In genomic region chr9:45042056-45042720, GRCm38 (mm10) we compare ENCODE assay signal across 10 mouse cellular contexts. TPM values are rescaled to one million over a fixed set of nuclear protein-coding genes. Genes with fewer than 3 reads are reported as not detected.
DNase-seq lines count a peak whose midpoint lies in the region; ATAC-seq and TF ChIP-seq lines count a peak whose summit lies in the region.
"Had no signal": no experiment of that assay in that cellular context is flagged by ENCODE, and none has a peak within 500 bp of the region (broad histone marks: within the 10 kb centered on the region; RNA-seq: fewer than 3 reads in every experiment).

No protein-coding gene starts in this region.

- no peak for ATAC-seq in hindbrain, embryonic 14.5 days (ENCODE audit: low FRiP score)

- 2% methylated on average over 20 of the region's 20 CpGs for WGBS in hindbrain, embryonic 14.5 days
- under 1% methylated on average over 20 of the region's 20 CpGs for WGBS in liver, adult 2 months
- WGBS in small intestine, adult 2 months, result 2% methylated on average over 20 of the region's 20 CpGs

- TF ChIP-seq POLR2A in liver, adult 2 months (IDR thresholded peaks at IDR 0.05; ENCODE audit: extremely low read depth, insufficient read depth, low read length), result peak; percentile 73
- TF ChIP-seq POLR2A in small intestine, adult 2 months (IDR thresholded peaks at IDR 0.05; ENCODE audit: low read depth, low read length), result peak; percentile 54; the same call in 1 of the 2 replicates

- no peak for TF ChIP-seq CTCF in liver, adult 2 months (IDR thresholded peaks at IDR 0.05; ENCODE audit: low read depth, low read length)
- no peak for TF ChIP-seq CTCF in small intestine, adult 2 months (IDR thresholded peaks at IDR 0.05; ENCODE audit: extremely low read depth, insufficient read length, insufficient replicate concordance, low read depth, low read length)

- peaks cover 72% of the 10 kb centered on the region for H3K27me3 ChIP-seq in hindbrain, embryonic 14.5 days (ENCODE audit: control insufficient read depth, insufficient read depth, low read length)
- H3K27me3 ChIP-seq in liver, adult 2 months (ENCODE audit: control insufficient read depth, insufficient read depth, low read length), result no peaks in the 10 kb centered on the region
- peaks cover 3% of the 10 kb centered on the region; the same call in 1 of the 2 replicates for H3K27me3 ChIP-seq in small intestine, adult 2 months (ENCODE audit: control insufficient read depth, insufficient read depth, low read length)

- no peak overlapping the region for H3K9ac ChIP-seq in hindbrain, embryonic 14.5 days
- peak overlapping the region; percentile 88 for H3K9ac ChIP-seq in liver, adult 2 months (ENCODE audit: low read depth, low read length)

- no peaks in the 10 kb centered on the region; the same call in 1 of the 2 replicates for H3K79me2 ChIP-seq in liver, adult 2 months (ENCODE audit: control insufficient read depth, insufficient read depth, low read length)

- intact Hi-C loops in gastrocnemius, postnatal 36 days (cut with DNase I), result no loop called here

- H3K36me3 ChIP-seq in hindbrain, embryonic 14.5 days (replicated peaks; ENCODE audit: control insufficient read depth, insufficient read depth), result no peaks in the 10 kb centered on the region
- peaks cover 13% of the 10 kb centered on the region; the same call in 1 of the 2 replicates for H3K36me3 ChIP-seq in liver, adult 2 months (ENCODE audit: control insufficient read depth, insufficient read depth, low read length)
- H3K36me3 ChIP-seq in small intestine, adult 2 months (ENCODE audit: control insufficient read depth, insufficient read depth, low read length), result peaks cover 9% of the 10 kb centered on the region
- H3K36me3 ChIP-seq: G1E had no signal

- H3K4me2 ChIP-seq in hindbrain, embryonic 14.5 days (replicated peaks), result peak overlapping the region; percentile 2; the same call in 1 of the 2 replicates

- H3K4me3 ChIP-seq in hindbrain, embryonic 14.5 days (replicated peaks; ENCODE audit: low read length), result no peak overlapping the region
- peak overlapping the region; percentile 88 for H3K4me3 ChIP-seq in liver, adult 2 months (ENCODE audit: insufficient read depth, low read depth, low read length)
- peak overlapping the region; percentile 79 for H3K4me3 ChIP-seq in small intestine, adult 2 months (ENCODE audit: low read depth, low read length)

- peak; percentile 8 for DNase-seq in gastrocnemius, postnatal 10 days
- no peak for DNase-seq in gastrocnemius, postnatal 36 days
- DNase-seq in embryo, embryonic 10 days (ENCODE audit: low spot score), result peak; percentile 51
- no peak for DNase-seq in hindbrain, embryonic 14.5 days (ENCODE audit: low spot score)
- peak; percentile 98 for DNase-seq in liver, adult 2 months (ENCODE audit: extremely low read depth, low read depth, low spot score)
- DNase-seq in layer of hippocampus, adult 9-11 months, result no peak
- no peak for DNase-seq in layer of hippocampus, adult 8-10 months (ENCODE audit: low spot score in 2 of 2)

- 0 out of 2 replicates have a peak, but pooled peaks cover 6% of the 10 kb centered on the region for H3K4me1 ChIP-seq in hindbrain, embryonic 14.5 days (replicated peaks; ENCODE audit: control insufficient read depth, insufficient read depth, low read length)
- H3K4me1 ChIP-seq in liver, adult 2 months (ENCODE audit: control insufficient read depth, insufficient read depth, low read length), result peaks cover 6% of the 10 kb centered on the region; the same call in 1 of the 2 replicates
- peaks cover 2% of the 10 kb centered on the region; the same call in 1 of the 2 replicates for H3K4me1 ChIP-seq in small intestine, adult 2 months (ENCODE audit: control insufficient read depth, insufficient read depth, insufficient read length, low read length)

- H3K9me3 ChIP-seq in hindbrain, embryonic 14.5 days (ENCODE audit: control insufficient read depth, low read length), result no peaks in the 10 kb centered on the region
- H3K9me3 ChIP-seq: G1E had no signal

- H3K27ac ChIP-seq in hindbrain, embryonic 14.5 days, result no peak overlapping the region
- H3K27ac ChIP-seq in liver, adult 2 months (replicated peaks; ENCODE audit: insufficient read depth, low read depth, low read length), result peak overlapping the region; percentile 100
- peak overlapping the region; percentile 93 for H3K27ac ChIP-seq in small intestine, adult 2 months (ENCODE audit: insufficient read depth, low read depth, low read length)
- H3K27ac ChIP-seq: macrophage had no signal

RNA-seq across cellular contexts. Expression of gene Mpzl2, which starts 2.6 kb away (rescaled TPM):
- under 1 TPM; 0.23 to 0.25 TPM for total RNA-seq in gastrocnemius, postnatal 10 days (2021)
- total RNA-seq in gastrocnemius, postnatal 36 days (2021), result under 1 TPM; 0.30 to 0.33 TPM
- 0.44 and 0.90 TPM in 2 replicates for polyA plus RNA-seq in hindbrain, embryonic 14.5 days (2014; fragmentation: Nextera tagmentation; extraction: Ambion mirVana)
- total RNA-seq in liver, adult 2 months (2014; rRNA removed), result 24.2 and 29.9 TPM in 2 replicates
- 20.5 and 34.0 TPM in 2 replicates for polyA plus RNA-seq in liver, adult 2 months (2012; rRNA removed)
- polyA plus RNA-seq in small intestine, adult 2 months (2012; rRNA removed), result 5.3 and 8.2 TPM in 2 replicates
- total RNA-seq in layer of hippocampus, adult 8-10 months (2022), result 1 to 10 TPM; 1.3 TPM
- polyA plus RNA-seq: G1E, macrophage had no signal

RNA-seq across cellular contexts. Expression of gene Mpzl3, which starts 12.8 kb away (rescaled TPM):
- 1 to 10 TPM; 1.3 to 2.0 TPM for total RNA-seq in gastrocnemius, postnatal 10 days (2021)
- total RNA-seq in gastrocnemius, postnatal 36 days (2021), result 1 to 10 TPM in 1 of 2 experiments, under 1 TPM in 1; 0.97 to 1.4 TPM
- polyA plus RNA-seq in hindbrain, embryonic 14.5 days (2014; fragmentation: Nextera tagmentation; extraction: Ambion mirVana), result 1.1 and 1.7 TPM in 2 replicates
- 6.8 and 8.5 TPM in 2 replicates for total RNA-seq in liver, adult 2 months (2014; rRNA removed)
- 3.0 and 3.4 TPM in 2 replicates for polyA plus RNA-seq in liver, adult 2 months (2012; rRNA removed)
- 11.1 and 12.2 TPM in 2 replicates for polyA plus RNA-seq in small intestine, adult 2 months (2012; rRNA removed)
- total RNA-seq in layer of hippocampus, adult 8-10 months (2022), result 1 to 10 TPM; 3.4 to 5.4 (median 3.7) TPM

RNA-seq across cellular contexts. Expression of gene Cd3e, which starts 32.8 kb away (rescaled TPM):
- total RNA-seq in gastrocnemius, postnatal 10 days (2021), result not detected
- total RNA-seq in gastrocnemius, postnatal 36 days (2021), result 1 to 10 TPM in 1 of 2 experiments, not detected in 1; 2.5 TPM
- 0.20 and 0.22 TPM in 2 replicates for polyA plus RNA-seq in hindbrain, embryonic 14.5 days (2014; fragmentation: Nextera tagmentation; extraction: Ambion mirVana)
- 0.09 and 0.60 TPM in 2 replicates for total RNA-seq in liver, adult 2 months (2014; rRNA removed)
- 0.68 and 0.82 TPM in 2 replicates for polyA plus RNA-seq in liver, adult 2 months (2012; rRNA removed)
- polyA plus RNA-seq in small intestine, adult 2 months (2012; rRNA removed), result 12.9 and 13.7 TPM in 2 replicates
- total RNA-seq in layer of hippocampus, adult 8-10 months (2022), result under 1 TPM in 2 of 4 experiments, not detected in 2; 0.27 to 0.33 TPM
- polyA plus RNA-seq: G1E, macrophage had no signal

RNA-seq across cellular contexts. Expression of gene Jaml, which starts 36.8 kb away (rescaled TPM):
- total RNA-seq in gastrocnemius, postnatal 10 days (2021), result under 1 TPM; 0.27 to 0.42 TPM
- total RNA-seq in gastrocnemius, postnatal 36 days (2021), result under 1 TPM; 0.13 to 0.44 TPM
- polyA plus RNA-seq in hindbrain, embryonic 14.5 days (2014; fragmentation: Nextera tagmentation; extraction: Ambion mirVana), result 0.25 TPM in 1 of 2 replicates, not detected in the other
- total RNA-seq in liver, adult 2 months (2014; rRNA removed), result 1.3 and 1.8 TPM in 2 replicates
- 0.05 and 0.11 TPM in 2 replicates for polyA plus RNA-seq in liver, adult 2 months (2012; rRNA removed)
- 2.5 and 3.9 TPM in 2 replicates for polyA plus RNA-seq in small intestine, adult 2 months (2012; rRNA removed)
- 1 to 10 TPM in 1 of 4 experiments, under 1 TPM in 3; 0.55 to 1.3 (median 0.72) TPM for total RNA-seq in layer of hippocampus, adult 8-10 months (2022)
- total RNA-seq: G1E had no signal
- polyA plus RNA-seq: G1E had no signal

Comparison
In these comparisons a context has a peak if more than half of its experiments do, and no peak if none do; other contexts are left out.
1. DNase-seq: peak in gastrocnemius, postnatal 10 days (single experiment), embryo, embryonic 10 days (single experiment) and liver, adult 2 months (single experiment); none in gastrocnemius, postnatal 36 days (0 of 2), hindbrain, embryonic 14.5 days (single experiment), layer of hippocampus, adult 9-11 months (single experiment) and layer of hippocampus, adult 8-10 months (0 of 2).
2. RNA of gene Mpzl2, which starts 2.6 kb away (total RNA-seq): 24.2 to 29.9 TPM in liver, adult 2 months; 1.3 TPM in layer of hippocampus, adult 8-10 months, 0.30 to 0.33 TPM in gastrocnemius, postnatal 36 days and 0.23 to 0.25 TPM in gastrocnemius, postnatal 10 days; every median in the first group is over 10 times any median in the second.